Mouse (Mus musculus): Measurements from ENCODE around the gene Itk. TPM values are rescaled to one million over a fixed set of nuclear protein-coding genes. Genes with fewer than 3 reads are reported as not detected.

Gene Itk
- polyA plus RNA-seq (2012; ENCODE audit: low replicate concordance) = 4.5 and 17.7 TPM in 2 replicates

GRCm38 (mm10) chr11:46389336-46390117 is at the start of gene Itk:
Gene Itk (minus strand): TSS chr11:46389515.

DNA sequence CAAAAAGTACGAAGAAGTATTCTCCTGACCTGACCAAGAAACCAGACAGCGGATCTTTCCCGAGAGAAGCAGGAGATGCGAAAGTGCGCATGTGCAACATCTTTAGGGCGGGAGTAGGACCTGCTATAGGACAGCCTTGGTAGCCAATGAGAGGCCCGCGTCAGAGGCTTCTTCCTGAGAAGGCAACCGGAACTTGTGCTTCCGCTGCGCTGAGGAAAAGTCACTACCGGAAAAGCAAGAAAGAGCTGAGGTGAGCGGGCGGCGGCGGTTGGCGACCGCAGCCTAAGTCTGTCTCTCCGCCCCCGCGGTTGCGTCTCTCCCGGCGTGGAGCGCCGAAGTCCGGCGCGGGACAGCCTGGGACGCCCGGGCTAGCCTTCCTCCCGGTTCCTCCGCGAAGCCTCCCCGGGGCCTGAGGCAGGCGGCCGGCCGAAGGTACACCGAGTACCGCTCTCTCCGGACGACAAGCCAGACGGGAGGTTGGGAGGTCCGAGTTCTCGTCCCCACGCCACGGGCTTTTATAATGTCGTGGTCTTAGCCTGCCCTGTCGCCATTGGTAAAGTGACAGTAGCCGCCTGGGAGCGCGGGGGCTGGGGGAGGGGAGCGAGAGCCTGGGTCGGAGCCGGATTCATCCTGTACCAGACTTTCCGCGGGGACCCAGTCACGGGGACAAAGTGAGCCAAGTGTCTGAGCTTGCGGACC is 47.6 kb upstream of the Itk start, which contains the start of gene Med7:
Med7 (plus strand) TSS at position 166 of the 699 bp plus-strand sequence.

DNA sequence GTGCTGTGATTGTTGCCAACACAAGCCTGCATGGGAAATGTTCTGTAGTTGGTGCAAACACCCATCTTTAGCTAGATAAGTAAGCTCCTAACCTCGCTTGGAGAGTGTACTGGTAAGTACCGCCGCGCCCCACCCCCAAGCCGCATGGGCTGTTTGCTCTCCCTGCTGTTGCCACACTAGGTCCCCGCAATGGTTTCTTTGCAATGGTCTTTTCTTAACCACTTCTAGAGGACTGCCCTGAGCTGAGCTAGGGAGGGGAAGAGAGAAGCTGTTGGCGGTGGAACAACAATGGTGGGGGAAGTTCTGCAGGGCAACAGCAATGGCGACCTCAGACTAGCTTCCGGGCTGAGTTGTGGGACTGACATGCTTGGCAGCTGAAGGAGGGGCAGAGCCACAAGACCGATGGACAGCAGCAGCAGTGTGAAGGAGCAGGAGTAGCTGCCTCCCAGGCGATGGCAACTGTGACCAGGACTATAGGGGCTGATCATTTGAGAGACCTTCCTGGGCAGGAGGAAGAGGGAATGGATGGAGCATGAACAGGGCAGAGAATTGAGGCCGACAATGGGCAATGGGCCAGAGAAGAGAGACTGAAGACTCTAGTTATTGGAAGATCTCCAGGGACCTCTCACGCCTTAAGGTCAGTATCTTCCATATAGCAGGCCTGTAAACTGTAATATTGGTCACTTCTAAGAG is 7.0 kb upstream of the Itk start, which contains the start of gene Fam71b:
Fam71b (plus strand) TSS at position 393 of the 693 bp plus-strand sequence.

GRCm38 (mm10) chr11:46312523-46313035 is 76.7 kb downstream of the Itk start, which contains the start of gene Cyfip2:
Gene Cyfip2 (minus strand): TSS chr11:46312859.

Other genes with a start within 250 kb of the Itk start
- 0.07 TPM in 1 of 2 replicates, not detected in the other for gene Nipal4, start 223.0 kb downstream of the Itk start, polyA plus RNA-seq (2012; ENCODE audit: low replicate concordance)
- gene Fndc9, start 154.0 kb downstream of the Itk start, polyA plus RNA-seq (2012; ENCODE audit: low replicate concordance) = not detected in 2 replicates
- 44.6 and 47.1 TPM in 2 replicates for gene Cyfip2, start 76.7 kb downstream of the Itk start, polyA plus RNA-seq (2012; ENCODE audit: low replicate concordance)
- 1.0 and 2.1 TPM in 2 replicates for gene Fam71b, start 7.0 kb upstream of the Itk start, polyA plus RNA-seq (2012; ENCODE audit: low replicate concordance)
- 88.2 and 214 TPM in 2 replicates for gene Med7, start 47.4 kb upstream of the Itk start, polyA plus RNA-seq (2012; ENCODE audit: low replicate concordance)
- gene Havcr2, start 65.4 kb upstream of the Itk start, polyA plus RNA-seq (2012; ENCODE audit: low replicate concordance) = 0.77 and 0.97 TPM in 2 replicates
- not detected in 2 replicates for gene Gm12169, start 134.7 kb upstream of the Itk start, polyA plus RNA-seq (2012; ENCODE audit: low replicate concordance)
- not detected in 2 replicates for gene BC053393, start 182.0 kb upstream of the Itk start, polyA plus RNA-seq (2012; ENCODE audit: low replicate concordance)
- not detected in 2 replicates for gene Dppa1, start 239.7 kb upstream of the Itk start, polyA plus RNA-seq (2012; ENCODE audit: low replicate concordance)